Mouse (Mus musculus) ES-Bruce4 (cell line): ENCODE data around the gene Arhgap17.

Experiments
- CTCF ChIP-seq: IDR thresholded peaks from one replicate; pipeline ENCODE4 v1.8.1; 2011; ENCODE audit warnings: low read depth, low read length
- POLR2A ChIP-seq: IDR thresholded peaks from one replicate; pipeline ENCODE4 v1.8.1; 2011; ENCODE audit warnings: low read length; ENCODE audit not compliant: insufficient read depth

- TF ChIP-seq CTCF = no peak
- no peak for TF ChIP-seq POLR2A
Observed at GRCm38 (mm10) chr7:123287903-123288302, 81.8 kb downstream of the Arhgap17 start.
